Mouse (Mus musculus) cerebellum, adult 2 months (tissue): ENCODE measurements around the gene Fnip1. TPM values are rescaled to one million over a fixed set of nuclear protein-coding genes. Genes with fewer than 3 reads are reported as not detected.
A peak's percentile ranks its signal among the peaks of the same experiment; 100 is the strongest.
"Not testable (repeated sequence)": the region's sequence is repeated elsewhere in the genome, so short reads cannot be mapped to it uniquely, and the experiment has no call there.

Source experiments
- DNase-seq, 2 experiments: peaks; one replicate each; pipeline ENCODE4 v3.0.0; 2021
- H3K27ac ChIP-seq: fragments of 200-500 bp; 2 replicates; pipeline ENCODE4 v1.5.1; 2012; ENCODE audit warnings: low read length, control low read depth, inconsistent platforms; ENCODE audit not compliant: insufficient read depth
- H3K27me3 ChIP-seq: fragments of 200-500 bp; 2 replicates; pipeline ENCODE4 v1.6.1; 2012; ENCODE audit warnings: inconsistent platforms, mild to moderate bottlenecking, low read length, moderate library complexity; ENCODE audit not compliant: control insufficient read depth, insufficient read depth
- H3K4me1 ChIP-seq: fragments of 200-500 bp; 2 replicates; pipeline ENCODE4 v1.6.1; 2011; ENCODE audit warnings: low read length; ENCODE audit not compliant: control insufficient read depth, insufficient read depth
- H3K4me3 ChIP-seq: fragments of 200-500 bp; replicated peaks from 2 replicates; pipeline ENCODE3; 2011; ENCODE audit warnings: mild to moderate bottlenecking, low read depth, low read length, control low read depth; ENCODE audit not compliant: insufficient read depth
- CTCF ChIP-seq: fragments of 200-500 bp; IDR thresholded peaks from 2 replicates; pipeline ENCODE4 v1.5.1; 2011; ENCODE audit warnings: low read depth, mild to moderate bottlenecking, control low read depth, low read length, moderate library complexity, borderline replicate concordance; ENCODE audit not compliant: insufficient read depth
- POLR2A ChIP-seq: fragments of 200-500 bp; IDR thresholded peaks from 2 replicates; pipeline ENCODE4 v1.6.1; 2011; ENCODE audit warnings: low read length, control low read depth, borderline replicate concordance; ENCODE audit not compliant: insufficient read depth
- WGBS: fragments of 180-500 bp; shearing (Covaris S2); methylation state at CpG from one replicate; pipeline ENCODE4 v1.1.7; 2018; 5-methylcytosine and 5-hydroxymethylcytosine counted together
- polyA plus RNA-seq: library from polyadenylated mRNA; depleted of rRNA; stranded (reverse); fragments of >200 nt; gene quantifications from 2 replicates; pipeline ENCODE4 v1.2.3, GENCODE M21; 2012; rRNA removed

The Fnip1 gene
- polyA plus RNA-seq: 14.8 and 16.2 TPM in 2 replicates

- no peaks in the 10 kb centered on the region for H3K27me3 ChIP-seq
- H3K4me1 ChIP-seq: peaks cover 6% of the 10 kb centered on the region
- peak; percentile 85 for TF ChIP-seq POLR2A
- no peak for TF ChIP-seq CTCF
- H3K4me3 ChIP-seq: peak within 1 kb of the TSS; percentile 99
- H3K27ac ChIP-seq: peak within 1 kb of the TSS; percentile 96
- DNase-seq: peak; percentile 95
- under 1% methylated on average over 45 of the region's 47 CpGs for WGBS
Observed at GRCm38 (mm10) chr11:54437823-54438337, at the start of gene Fnip1. TSS of gene Fnip1 (plus strand) at chr11:54438199.

GRCm38 (mm10) chr11:54390386-54390785 is 47.6 kb upstream of the Fnip1 start:
- Histone ChIP-seq H3K4me1 (no peaks in the 10 kb centered on the region), H3K4me3 (no peak overlapping the region), H3K27ac (no peak overlapping the region), H3K27me3 (no peaks in the 10 kb centered on the region)
- TF ChIP-seq POLR2A (no peak), CTCF (no peak)
- no peak for DNase-seq
- WGBS: 76% methylated on average over 8 of the region's 8 CpGs

GRCm38 (mm10) chr11:54391326-54391725 is 46.7 kb upstream of the Fnip1 start:
- no peak overlapping the region for H3K27ac ChIP-seq
- DNase-seq: no peak
- no peak for TF ChIP-seq POLR2A
- TF ChIP-seq CTCF: no peak
- H3K4me1 ChIP-seq: no peaks in the 10 kb centered on the region
- H3K27me3 ChIP-seq: no peaks in the 10 kb centered on the region
- no peak overlapping the region for H3K4me3 ChIP-seq
- 88% methylated on average over 4 of the region's 4 CpGs for WGBS

- Histone ChIP-seq H3K4me3 (no peak overlapping the region), H3K27ac (no peak overlapping the region), H3K27me3 (no peaks in the 10 kb centered on the region), H3K4me1 (no peaks in the 10 kb centered on the region)
- TF ChIP-seq POLR2A: no peak
- no peak for TF ChIP-seq CTCF
- DNase-seq: no peak
- WGBS: 76% methylated on average over 1 of the region's 1 CpGs
Observed at GRCm38 (mm10) chr11:54396686-54397085, 41.3 kb upstream of the Fnip1 start.

- DNase-seq: no peak
- Histone ChIP-seq H3K4me3 (no peak overlapping the region), H3K27ac (no peak overlapping the region), H3K4me1 (no peaks in the 10 kb centered on the region), H3K27me3 (no peaks in the 10 kb centered on the region)
- 94% methylated on average over 4 of the region's 4 CpGs for WGBS
- TF ChIP-seq POLR2A (no peak), CTCF (no peak)
Observed at GRCm38 (mm10) chr11:54398058-54398457, 39.9 kb upstream of the Fnip1 start.

GRCm38 (mm10) chr11:54400803-54401202 is 37.2 kb upstream of the Fnip1 start:
- not testable (repeated sequence) for H3K27me3 ChIP-seq, H3K4me1 ChIP-seq, DNase-seq, H3K4me3 ChIP-seq, H3K27ac ChIP-seq
- WGBS: 92% methylated on average over 20 of the region's 20 CpGs

- Histone ChIP-seq H3K27ac (no peak overlapping the region), H3K27me3 (no peaks in the 10 kb centered on the region), H3K4me3 (no peak overlapping the region), H3K4me1 (no peaks in the 10 kb centered on the region)
- DNase-seq: no peak
- 84% methylated on average over 4 of the region's 4 CpGs for WGBS
- no peak for TF ChIP-seq POLR2A
Observed at GRCm38 (mm10) chr11:54404885-54405284, 33.1 kb upstream of the Fnip1 start.

GRCm38 (mm10) chr11:54406930-54407546 is 31.0 kb upstream of the Fnip1 start:
- H3K4me1 ChIP-seq: no peaks in the 10 kb centered on the region
- TF ChIP-seq POLR2A (no peak), CTCF (no peak)
- no peak overlapping the region for H3K27ac ChIP-seq
- H3K27me3 ChIP-seq: no peaks in the 10 kb centered on the region
- no peak for DNase-seq
- 83% methylated on average over 4 of the region's 4 CpGs for WGBS
- no peak overlapping the region for H3K4me3 ChIP-seq
